Mouse (Mus musculus): Measurements from ENCODE around the gene Rab8b.
"Not testable (repeated sequence)": the region's sequence is repeated elsewhere in the genome, so short reads cannot be mapped to it uniquely, and the experiment has no call there.

The Rab8b gene

GRCm38 (mm10) chr9:66864708-66865107 is 54.8 kb downstream of the Rab8b start:
- no peaks in the 10 kb centered on the region for H3K27me3 ChIP-seq (ENCODE audit: control insufficient read depth, insufficient read depth, low read length, poor library complexity, severe bottlenecking)
- no peak for DNase-seq (ENCODE audit: low read depth, low spot score)
- H3K36me3 ChIP-seq (ENCODE audit: control insufficient read depth, insufficient read depth, low read length, poor library complexity, severe bottlenecking) = no peaks in the 10 kb centered on the region; the same call in 1 of the 2 replicates

GRCm38 (mm10) chr9:66863456-66863855 is 56.0 kb downstream of the Rab8b start:
- Histone ChIP-seq H3K36me3 (ENCODE audit: control insufficient read depth, insufficient read depth, low read length, poor library complexity, severe bottlenecking) (no peaks in the 10 kb centered on the region; the same call in 1 of the 2 replicates), H3K27me3 (ENCODE audit: control insufficient read depth, insufficient read depth, low read length, poor library complexity, severe bottlenecking) (no peaks in the 10 kb centered on the region)
- no peak for DNase-seq (ENCODE audit: low read depth, low spot score)

GRCm38 (mm10) chr9:66862202-66862601 is 57.3 kb downstream of the Rab8b start:
- Histone ChIP-seq H3K36me3 (ENCODE audit: control insufficient read depth, insufficient read depth, low read length, poor library complexity, severe bottlenecking) (no peaks in the 10 kb centered on the region; the same call in 1 of the 2 replicates), H3K27me3 (ENCODE audit: control insufficient read depth, insufficient read depth, low read length, poor library complexity, severe bottlenecking) (no peaks in the 10 kb centered on the region)
- DNase-seq (ENCODE audit: low read depth, low spot score) = no peak

- no peaks in the 10 kb centered on the region for H3K27me3 ChIP-seq (ENCODE audit: control insufficient read depth, insufficient read depth, low read length, poor library complexity, severe bottlenecking)
- H3K36me3 ChIP-seq (ENCODE audit: control insufficient read depth, insufficient read depth, low read length, poor library complexity, severe bottlenecking) = no peaks in the 10 kb centered on the region; the same call in 1 of the 2 replicates
- no peak for DNase-seq (ENCODE audit: low read depth, low spot score)
Measured at GRCm38 (mm10) chr9:66861104-66861767, 58.3 kb downstream of the Rab8b start.

- Histone ChIP-seq H3K27me3 (ENCODE audit: control insufficient read depth, insufficient read depth, low read length, poor library complexity, severe bottlenecking) (no peaks in the 10 kb centered on the region), H3K36me3 (ENCODE audit: control insufficient read depth, insufficient read depth, low read length, poor library complexity, severe bottlenecking) (no peaks in the 10 kb centered on the region; the same call in none of the 2 replicates)
- DNase-seq (ENCODE audit: low read depth, low spot score) = no peak
Measured at GRCm38 (mm10) chr9:66859523-66859922, 60.0 kb downstream of the Rab8b start.

- Histone ChIP-seq H3K36me3 (ENCODE audit: control insufficient read depth, insufficient read depth, low read length, poor library complexity, severe bottlenecking) (peaks cover 4% of the 10 kb centered on the region), H3K27me3 (ENCODE audit: control insufficient read depth, insufficient read depth, low read length, poor library complexity, severe bottlenecking) (no peaks in the 10 kb centered on the region)
- DNase-seq (ENCODE audit: low read depth, low spot score) = no peak
Measured at GRCm38 (mm10) chr9:66855865-66856264, 63.6 kb downstream of the Rab8b start.

- no peaks in the 10 kb centered on the region for H3K27me3 ChIP-seq (ENCODE audit: control insufficient read depth, insufficient read depth, low read length, poor library complexity, severe bottlenecking)
- no peak for DNase-seq (ENCODE audit: low read depth, low spot score)
- H3K36me3 ChIP-seq (ENCODE audit: control insufficient read depth, insufficient read depth, low read length, poor library complexity, severe bottlenecking) = peaks cover 4% of the 10 kb centered on the region
Measured at GRCm38 (mm10) chr9:66852592-66852991, 66.9 kb downstream of the Rab8b start.

- Histone ChIP-seq H3K36me3 (ENCODE audit: control insufficient read depth, insufficient read depth, low read length, poor library complexity, severe bottlenecking) (peaks cover 7% of the 10 kb centered on the region), H3K27me3 (ENCODE audit: control insufficient read depth, insufficient read depth, low read length, poor library complexity, severe bottlenecking) (no peaks in the 10 kb centered on the region)
- DNase-seq (ENCODE audit: low read depth, low spot score) = no peak
Measured at GRCm38 (mm10) chr9:66850966-66851365, 68.5 kb downstream of the Rab8b start.

GRCm38 (mm10) chr9:66846822-66847221 is 72.7 kb downstream of the Rab8b start:
- H3K36me3 ChIP-seq (ENCODE audit: control insufficient read depth, insufficient read depth, low read length, poor library complexity, severe bottlenecking) = peaks cover 6% of the 10 kb centered on the region; the same call in 1 of the 2 replicates
- DNase-seq (ENCODE audit: low read depth, low spot score) = no peak
- H3K27me3 ChIP-seq (ENCODE audit: control insufficient read depth, insufficient read depth, low read length, poor library complexity, severe bottlenecking) = no peaks in the 10 kb centered on the region

- Histone ChIP-seq H3K27me3 (ENCODE audit: control insufficient read depth, insufficient read depth, low read length, poor library complexity, severe bottlenecking) (no peaks in the 10 kb centered on the region), H3K36me3 (ENCODE audit: control insufficient read depth, insufficient read depth, low read length, poor library complexity, severe bottlenecking) (no peaks in the 10 kb centered on the region)
- DNase-seq (ENCODE audit: low read depth, low spot score) = no peak
Measured at GRCm38 (mm10) chr9:66835097-66835480, 84.4 kb downstream of the Rab8b start.

GRCm38 (mm10) chr9:66834318-66835096 is 85.0 kb downstream of the Rab8b start, which contains the start of gene Aph1c:
Gene Aph1c (minus strand): TSS chr9:66834726.
- peak; percentile 99 for DNase-seq (ENCODE audit: low read depth, low spot score)
- Histone ChIP-seq H3K27me3 (ENCODE audit: control insufficient read depth, insufficient read depth, low read length, poor library complexity, severe bottlenecking) (no peaks in the 10 kb centered on the region), H3K36me3 (ENCODE audit: control insufficient read depth, insufficient read depth, low read length, poor library complexity, severe bottlenecking) (no peaks in the 10 kb centered on the region)

GRCm38 (mm10) chr9:66833851-66834250 is 85.6 kb downstream of the Rab8b start:
- Histone ChIP-seq H3K36me3 (ENCODE audit: control insufficient read depth, insufficient read depth, low read length, poor library complexity, severe bottlenecking) (no peaks in the 10 kb centered on the region), H3K27me3 (ENCODE audit: control insufficient read depth, insufficient read depth, low read length, poor library complexity, severe bottlenecking) (no peaks in the 10 kb centered on the region)
- peak; percentile 16 for DNase-seq (ENCODE audit: low read depth, low spot score)

GRCm38 (mm10) chr9:66832366-66832908 is 87.0 kb downstream of the Rab8b start:
- no peak for DNase-seq (ENCODE audit: low read depth, low spot score)

GRCm38 (mm10) chr9:66825990-66826389 is 93.5 kb downstream of the Rab8b start:
- Histone ChIP-seq H3K36me3 (ENCODE audit: control insufficient read depth, insufficient read depth, low read length, poor library complexity, severe bottlenecking) (no peaks in the 10 kb centered on the region), H3K27me3 (ENCODE audit: control insufficient read depth, insufficient read depth, low read length, poor library complexity, severe bottlenecking) (no peaks in the 10 kb centered on the region)
- peak; percentile 77 for DNase-seq (ENCODE audit: low read depth, low spot score)

More at GRCm38 (mm10) chr9:66832366-66832908, 87.0 kb downstream of the Rab8b start:
- Histone ChIP-seq H3K36me3 (ENCODE audit: control insufficient read depth, insufficient read depth, low read length, poor library complexity, severe bottlenecking) (no peaks in the 10 kb centered on the region), H3K27me3 (ENCODE audit: control insufficient read depth, insufficient read depth, low read length, poor library complexity, severe bottlenecking) (no peaks in the 10 kb centered on the region)

- not testable (repeated sequence) for DNase-seq (ENCODE audit: low read depth, low spot score); H3K36me3 ChIP-seq (ENCODE audit: control insufficient read depth, insufficient read depth, low read length, poor library complexity, severe bottlenecking); H3K27me3 ChIP-seq (ENCODE audit: control insufficient read depth, insufficient read depth, low read length, poor library complexity, severe bottlenecking)
Measured at GRCm38 (mm10) chr9:66822255-66822654, 97.2 kb downstream of the Rab8b start.
